Mouse (Mus musculus): ENCODE measurements around the gene Vnn3. TPM values are rescaled to one million over a fixed set of nuclear protein-coding genes. Genes with fewer than 3 reads are reported as not detected.

Vnn3 gene
- polyA plus RNA-seq (2015; fragmentation: Nextera tagmentation; extraction: Ambion mirVana), result 8.3 and 12.2 TPM in 2 replicates

GRCm38 (mm10) chr10:23851228-23851912 is at the start of gene Vnn3:
Vnn3 (plus strand) TSS chr10:23851462.
- Histone ChIP-seq H3K9ac (ENCODE audit: low read depth, low read length) (no peak within 1 kb of the TSS), H3K27ac (ENCODE audit: low read length) (peak within 1 kb of the TSS; percentile 14; the same call in 1 of the 2 replicates)
- ATAC-seq (ENCODE audit: low read depth), result peak; percentile 70

GRCm38 (mm10) chr10:23802911-23803310 is 48.4 kb upstream of the Vnn3 start:
- no peak overlapping the region for H3K4me3 ChIP-seq (ENCODE audit: low read depth, low read length)
- ATAC-seq (ENCODE audit: low read depth), result no peak
- H3K27me3 ChIP-seq (ENCODE audit: control insufficient read depth, insufficient read depth, low read depth, low read length), result no peaks in the 10 kb centered on the region
- 33% methylated on average over 3 of the region's 3 CpGs for WGBS (ENCODE audit: insufficient replicate concordance)
- H3K36me3 ChIP-seq (ENCODE audit: control insufficient read depth, insufficient read depth), result no peaks in the 10 kb centered on the region
- H3K9me3 ChIP-seq (replicated peaks; ENCODE audit: control insufficient read depth, low read length), result no peaks in the 10 kb centered on the region
- no peaks in the 10 kb centered on the region for H3K4me1 ChIP-seq (ENCODE audit: control insufficient read depth, low read depth, low read length)
- no peak overlapping the region for H3K9ac ChIP-seq (ENCODE audit: low read depth, low read length)
- H3K27ac ChIP-seq (ENCODE audit: low read length), result no peak overlapping the region
- no peak overlapping the region for H3K4me2 ChIP-seq (ENCODE audit: low read depth, low read length)

More at GRCm38 (mm10) chr10:23851228-23851912, at the start of gene Vnn3:
- Histone ChIP-seq H3K36me3 (ENCODE audit: control insufficient read depth, insufficient read depth) (no peaks in the 10 kb centered on the region), H3K4me1 (ENCODE audit: control insufficient read depth, low read depth, low read length) (no peaks in the 10 kb centered on the region), H3K4me2 (ENCODE audit: low read depth, low read length) (0 out of 2 replicates have a peak within 1 kb of the TSS, but pooled peaks have one; percentile 19), H3K27me3 (ENCODE audit: control insufficient read depth, insufficient read depth, low read depth, low read length) (no peaks in the 10 kb centered on the region), H3K9me3 (replicated peaks; ENCODE audit: control insufficient read depth, low read length) (no peaks in the 10 kb centered on the region), H3K4me3 (ENCODE audit: low read depth, low read length) (no peak within 1 kb of the TSS)
- WGBS (ENCODE audit: insufficient replicate concordance), result 51% methylated on average over 4 of the region's 4 CpGs

- no peak overlapping the region for H3K4me3 ChIP-seq (ENCODE audit: low read depth, low read length)
Observed at GRCm38 (mm10) chr10:23804665-23805064, 46.6 kb upstream of the Vnn3 start.

GRCm38 (mm10) chr10:23806201-23806600 is 45.1 kb upstream of the Vnn3 start:
- no peaks in the 10 kb centered on the region for H3K9me3 ChIP-seq (replicated peaks; ENCODE audit: control insufficient read depth, low read length)
- no peaks in the 10 kb centered on the region for H3K36me3 ChIP-seq (ENCODE audit: control insufficient read depth, insufficient read depth)
- no peak overlapping the region for H3K27ac ChIP-seq (ENCODE audit: low read length)
- no peak overlapping the region for H3K9ac ChIP-seq (ENCODE audit: low read depth, low read length)
- no peak overlapping the region for H3K4me3 ChIP-seq (ENCODE audit: low read depth, low read length)
- ATAC-seq (ENCODE audit: low read depth), result no peak
- H3K4me2 ChIP-seq (ENCODE audit: low read depth, low read length), result no peak overlapping the region
- H3K27me3 ChIP-seq (ENCODE audit: control insufficient read depth, insufficient read depth, low read depth, low read length), result no peaks in the 10 kb centered on the region
- H3K4me1 ChIP-seq (ENCODE audit: control insufficient read depth, low read depth, low read length), result no peaks in the 10 kb centered on the region
- WGBS (ENCODE audit: insufficient replicate concordance), result 48% methylated on average over 4 of the region's 4 CpGs

More at GRCm38 (mm10) chr10:23804665-23805064, 46.6 kb upstream of the Vnn3 start:
- Histone ChIP-seq H3K27ac (ENCODE audit: low read length) (no peak overlapping the region), H3K27me3 (ENCODE audit: control insufficient read depth, insufficient read depth, low read depth, low read length) (no peaks in the 10 kb centered on the region), H3K36me3 (ENCODE audit: control insufficient read depth, insufficient read depth) (no peaks in the 10 kb centered on the region), H3K9ac (ENCODE audit: low read depth, low read length) (no peak overlapping the region), H3K4me2 (ENCODE audit: low read depth, low read length) (no peak overlapping the region), H3K9me3 (replicated peaks; ENCODE audit: control insufficient read depth, low read length) (no peaks in the 10 kb centered on the region), H3K4me1 (ENCODE audit: control insufficient read depth, low read depth, low read length) (no peaks in the 10 kb centered on the region)
- ATAC-seq (ENCODE audit: low read depth), result no peak
- 74% methylated on average over 3 of the region's 3 CpGs for WGBS (ENCODE audit: insufficient replicate concordance)

- Histone ChIP-seq H3K27me3 (ENCODE audit: control insufficient read depth, insufficient read depth, low read depth, low read length) (no peaks in the 10 kb centered on the region), H3K9ac (ENCODE audit: low read depth, low read length) (no peak overlapping the region), H3K4me2 (ENCODE audit: low read depth, low read length) (no peak overlapping the region), H3K36me3 (ENCODE audit: control insufficient read depth, insufficient read depth) (no peaks in the 10 kb centered on the region), H3K4me1 (ENCODE audit: control insufficient read depth, low read depth, low read length) (no peaks in the 10 kb centered on the region), H3K9me3 (replicated peaks; ENCODE audit: control insufficient read depth, low read length) (no peaks in the 10 kb centered on the region), H3K4me3 (ENCODE audit: low read depth, low read length) (no peak overlapping the region), H3K27ac (ENCODE audit: low read length) (no peak overlapping the region)
- ATAC-seq (ENCODE audit: low read depth), result no peak
- 49% methylated on average over 8 of the region's 12 CpGs for WGBS (ENCODE audit: insufficient replicate concordance)
Observed at GRCm38 (mm10) chr10:23811635-23812437, 39.4 kb upstream of the Vnn3 start.

- Histone ChIP-seq H3K9me3 (replicated peaks; ENCODE audit: control insufficient read depth, low read length) (no peaks in the 10 kb centered on the region), H3K4me3 (ENCODE audit: low read depth, low read length) (no peak overlapping the region), H3K27ac (ENCODE audit: low read length) (no peak overlapping the region), H3K9ac (ENCODE audit: low read depth, low read length) (no peak overlapping the region), H3K27me3 (ENCODE audit: control insufficient read depth, insufficient read depth, low read depth, low read length) (no peaks in the 10 kb centered on the region), H3K4me2 (ENCODE audit: low read depth, low read length) (no peak overlapping the region), H3K4me1 (ENCODE audit: control insufficient read depth, low read depth, low read length) (no peaks in the 10 kb centered on the region), H3K36me3 (ENCODE audit: control insufficient read depth, insufficient read depth) (no peaks in the 10 kb centered on the region)
- no peak for ATAC-seq (ENCODE audit: low read depth)
Observed at GRCm38 (mm10) chr10:23812438-23812759, 38.9 kb upstream of the Vnn3 start.

- 48% methylated on average over 11 of the region's 11 CpGs for WGBS (ENCODE audit: insufficient replicate concordance)
- no peaks in the 10 kb centered on the region for H3K4me1 ChIP-seq (ENCODE audit: control insufficient read depth, low read depth, low read length)
- no peak overlapping the region for H3K9ac ChIP-seq (ENCODE audit: low read depth, low read length)
- H3K27ac ChIP-seq (ENCODE audit: low read length), result no peak overlapping the region
- H3K4me2 ChIP-seq (ENCODE audit: low read depth, low read length), result no peak overlapping the region
- no peaks in the 10 kb centered on the region for H3K36me3 ChIP-seq (ENCODE audit: control insufficient read depth, insufficient read depth)
- no peak for ATAC-seq (ENCODE audit: low read depth)
- H3K9me3 ChIP-seq (replicated peaks; ENCODE audit: control insufficient read depth, low read length), result no peaks in the 10 kb centered on the region
- H3K27me3 ChIP-seq (ENCODE audit: control insufficient read depth, insufficient read depth, low read depth, low read length), result no peaks in the 10 kb centered on the region
- H3K4me3 ChIP-seq (ENCODE audit: low read depth, low read length), result no peak overlapping the region
Observed at GRCm38 (mm10) chr10:23812852-23813766, 38.2 kb upstream of the Vnn3 start.

- Histone ChIP-seq H3K4me1 (ENCODE audit: control insufficient read depth, low read depth, low read length) (no peaks in the 10 kb centered on the region), H3K36me3 (ENCODE audit: control insufficient read depth, insufficient read depth) (no peaks in the 10 kb centered on the region), H3K4me3 (ENCODE audit: low read depth, low read length) (no peak overlapping the region), H3K9me3 (replicated peaks; ENCODE audit: control insufficient read depth, low read length) (no peaks in the 10 kb centered on the region), H3K27ac (ENCODE audit: low read length) (no peak overlapping the region), H3K4me2 (ENCODE audit: low read depth, low read length) (no peak overlapping the region), H3K27me3 (ENCODE audit: control insufficient read depth, insufficient read depth, low read depth, low read length) (no peaks in the 10 kb centered on the region), H3K9ac (ENCODE audit: low read depth, low read length) (no peak overlapping the region)
- 51% methylated on average over 1 of the region's 1 CpGs for WGBS (ENCODE audit: insufficient replicate concordance)
- no peak for ATAC-seq (ENCODE audit: low read depth)
Observed at GRCm38 (mm10) chr10:23815168-23815567, 36.1 kb upstream of the Vnn3 start.

Data from liver, embryonic 16.5 days (tissue).